Mouse (Mus musculus): ENCODE data around the gene Tec.

GRCm38 (mm10) chr5:72776127-72776526, 92.2 kb downstream of the Tec start:
- no peak for TF ChIP-seq CTCF (IDR thresholded peaks at IDR 0.05; ENCODE audit: extremely low read depth, insufficient read depth, insufficient read length, insufficient replicate concordance)
- no peak for TF ChIP-seq POLR2A (IDR thresholded peaks at IDR 0.05; ENCODE audit: low read depth, low read length)
